8 mouse cellular contexts compared by ENCODE assay signal in genomic region chr4:77961711-77962110, GRCm38 (mm10).
DNase-seq lines count a peak whose midpoint lies in the region; ATAC-seq and TF ChIP-seq lines count a peak whose summit lies in the region.
"Had no signal": no experiment of that assay in that cellular context is flagged by ENCODE, and none has a peak within 500 bp of the region (broad histone marks: within the 10 kb centered on the region; RNA-seq: fewer than 3 reads in every experiment).

No protein-coding gene starts in this region.

- 0 out of 2 replicates have a peak, but pooled peaks have one; percentile 36 for ATAC-seq in intestine, embryonic 14.5 days (replicated peaks; ENCODE audit: low FRiP score, low TSS enrichment, low read depth)
- ATAC-seq in intestine, embryonic 16.5 days, result no peak
- no peak for ATAC-seq in CD4-positive, CD25-positive, alpha-beta regulatory T cell, adult 4 months

- H3K4me2 ChIP-seq in intestine, embryonic 14.5 days (ENCODE audit: low read length), result no peak overlapping the region
- H3K4me2 ChIP-seq in intestine, embryonic 16.5 days (ENCODE audit: low read depth, low read length), result no peak overlapping the region

- no peak for DNase-seq in intestine, embryonic 14.5 days (ENCODE audit: low spot score)
- peak; percentile 3 for DNase-seq in 3134 (ENCODE audit: extremely low read depth, insufficient read length, low spot score)
- DNase-seq in embryo, embryonic 9.5 days (ENCODE audit: extremely low spot score), result peak; percentile 4
- no peak for DNase-seq in B cell, adult 2 months
- DNase-seq: lung, adult 18-20 months had no signal

- H3K27me3 ChIP-seq in intestine, embryonic 14.5 days (replicated peaks; ENCODE audit: control insufficient read depth, insufficient read depth, low read length), result no peaks in the 10 kb centered on the region
- H3K27me3 ChIP-seq in intestine, embryonic 16.5 days (replicated peaks; ENCODE audit: control insufficient read depth, insufficient read depth, low read length), result no peaks in the 10 kb centered on the region
- H3K27me3 ChIP-seq in E14TG2a.4 (ENCODE audit: insufficient read depth, low read length), result no peaks in the 10 kb centered on the region

- H3K27ac ChIP-seq in intestine, embryonic 14.5 days (ENCODE audit: low read depth), result no peak overlapping the region
- H3K27ac ChIP-seq in intestine, embryonic 16.5 days (ENCODE audit: low read length), result no peak overlapping the region

- H3K4me3 ChIP-seq in intestine, embryonic 14.5 days (ENCODE audit: low read depth, low read length), result no peak overlapping the region
- H3K4me3 ChIP-seq in intestine, embryonic 16.5 days (ENCODE audit: low read length), result no peak overlapping the region
- H3K4me3 ChIP-seq in E14TG2a.4 (replicated peaks; ENCODE audit: low read length), result no peak overlapping the region

- no peaks in the 10 kb centered on the region for H3K9me3 ChIP-seq in intestine, embryonic 14.5 days (ENCODE audit: control insufficient read depth, low read length)
- H3K9me3 ChIP-seq in intestine, embryonic 16.5 days (ENCODE audit: control insufficient read depth, low read length), result no peaks in the 10 kb centered on the region
- H3K9me3 ChIP-seq in E14TG2a.4 (ENCODE audit: low read length), result no peaks in the 10 kb centered on the region

- WGBS in intestine, embryonic 14.5 days, result 15% methylated on average over 2 of the region's 2 CpGs
- 18% methylated on average over 2 of the region's 2 CpGs for WGBS in intestine, embryonic 16.5 days

- H3K4me1 ChIP-seq in intestine, embryonic 14.5 days (replicated peaks; ENCODE audit: control insufficient read depth, insufficient read depth, low read length), result no peaks in the 10 kb centered on the region
- no peaks in the 10 kb centered on the region for H3K4me1 ChIP-seq in intestine, embryonic 16.5 days (ENCODE audit: control insufficient read depth, insufficient read depth, low read length)
- no peaks in the 10 kb centered on the region for H3K4me1 ChIP-seq in E14TG2a.4 (replicated peaks; ENCODE audit: low read depth, low read length)

- H3K9ac ChIP-seq in intestine, embryonic 14.5 days (ENCODE audit: low read length), result no peak overlapping the region
- H3K9ac ChIP-seq in intestine, embryonic 16.5 days (ENCODE audit: low read depth, low read length), result no peak overlapping the region

- TF ChIP-seq CTCF in E14TG2a.4 (conservative IDR thresholded peaks at IDR 0.05; ENCODE audit: low read length), result peak; percentile 26

- no peaks in the 10 kb centered on the region for H3K36me3 ChIP-seq in intestine, embryonic 14.5 days (ENCODE audit: control insufficient read depth, insufficient read depth, low read length)
- H3K36me3 ChIP-seq in intestine, embryonic 16.5 days (ENCODE audit: control insufficient read depth, insufficient read depth, low read length), result no peaks in the 10 kb centered on the region
- no peaks in the 10 kb centered on the region for H3K36me3 ChIP-seq in E14TG2a.4 (ENCODE audit: insufficient read depth, low read length)

Comparison
In these comparisons a context has a peak if more than half of its experiments do, and no peak if none do; other contexts are left out.
1. DNase-seq: peak in 3134 (single experiment) and embryo, embryonic 9.5 days (single experiment); none in intestine, embryonic 14.5 days (single experiment) and B cell, adult 2 months (0 of 2).